Comparison of ENCODE assay signal across 15 mouse cellular contexts in the genomic region with DNA sequence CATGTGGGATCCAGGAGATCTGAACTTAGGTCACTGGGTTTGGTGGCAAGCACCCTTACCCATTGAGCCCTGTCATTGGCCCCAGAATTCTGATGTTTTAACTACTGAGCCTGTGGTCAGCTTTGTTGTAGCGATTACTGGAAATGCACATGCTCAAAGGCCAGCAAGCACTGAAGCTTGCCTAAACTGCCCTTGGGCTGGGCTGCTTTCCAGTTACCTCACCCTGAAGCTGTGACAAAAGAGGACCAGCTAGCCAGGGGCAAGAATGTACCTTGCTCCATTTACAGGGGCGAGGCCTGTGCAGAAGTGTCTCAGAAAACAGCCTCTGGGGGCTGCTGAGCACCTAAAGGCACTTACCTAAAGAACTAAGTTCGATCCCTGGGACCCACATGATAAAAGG. TPM values are rescaled to one million over a fixed set of nuclear protein-coding genes. Genes with fewer than 3 reads are reported as not detected.
A peak's percentile ranks its signal among the peaks of the same experiment; 100 is the strongest.
DNase-seq lines count a peak whose midpoint lies in the region.
"Had no signal": no experiment of that assay in that cellular context is flagged by ENCODE, and none has a peak within 500 bp of the region (broad histone marks: within the 10 kb centered on the region; RNA-seq: fewer than 3 reads in every experiment).

No protein-coding gene starts in this region.

- DNase-seq in cerebellum, postnatal 10 days: peak; percentile 36 to 37
- no peak for DNase-seq in cerebellum, adult 18-20 months
- DNase-seq in kidney, adult 11 months: peak; percentile 23
- DNase-seq in kidney, adult 9 months: no peak
- DNase-seq in ES-CJ7 (ENCODE audit: low read depth, low spot score): peak; percentile 51
- peak; percentile 65 for DNase-seq in adrenal gland, postnatal 14 days
- DNase-seq in lung, postnatal 25 days (ENCODE audit: low spot score): no peak
- DNase-seq: B cell, adult 2 months; cerebellum, adult 2 months; gastrocnemius, postnatal 10 days; kidney, postnatal 14 days; liver, postnatal 0 days; lung, postnatal 14 days; right cerebral cortex, postnatal 25 days; thymus, postnatal 4 days had no signal

RNA-seq across cellular contexts. Expression of gene Hip1, which starts 51.8 kb away (rescaled TPM):
- total RNA-seq in adrenal gland, postnatal 14 days (2021): 31.1 and 38.5 TPM in 2 replicates

Comparison
In these comparisons a context has a peak if more than half of its experiments do, and no peak if none do; other contexts are left out.
1. DNase-seq: peak in cerebellum, postnatal 10 days (2 of 2), kidney, adult 11 months (single experiment), ES-CJ7 (single experiment) and adrenal gland, postnatal 14 days (single experiment); none in cerebellum, adult 18-20 months (0 of 2), kidney, adult 9 months (single experiment) and lung, postnatal 25 days (single experiment).